Mouse (Mus musculus): ENCODE data around the gene P2ry10b. TPM values are rescaled to one million over a fixed set of nuclear protein-coding genes. Genes with fewer than 3 reads are reported as not detected.

The P2ry10b gene
- 0.56 and 0.63 TPM in 2 replicates for polyA plus RNA-seq (2015; fragmentation: Nextera tagmentation; extraction: Ambion mirVana)

DNA sequence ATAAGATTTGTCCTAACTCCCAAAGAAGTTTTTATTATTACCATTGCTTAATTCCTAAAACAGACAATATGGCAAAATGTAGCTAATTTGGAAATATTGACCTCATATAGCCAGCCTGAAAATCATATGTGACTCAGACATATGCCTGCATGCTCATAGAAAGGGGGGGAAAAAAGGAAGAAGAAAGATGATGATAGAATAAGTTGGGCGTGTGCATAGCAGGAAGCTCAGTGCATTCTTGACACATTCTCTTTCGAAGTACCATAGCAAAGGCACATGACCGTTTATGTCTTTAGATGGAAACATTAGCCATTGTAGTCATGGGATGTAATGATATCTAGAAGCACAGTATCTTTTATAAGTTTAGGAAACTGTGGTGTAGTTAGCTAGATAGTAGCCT lies at the start of gene P2ry10b:
Gene P2ry10b, plus strand, starts transcription at position 247 of the 400 bp plus-strand sequence.
- H3K4me2 ChIP-seq: no peak within 1 kb of the TSS
- H3K27ac ChIP-seq: no peak within 1 kb of the TSS
- H3K4me1 ChIP-seq: no peaks in the 10 kb centered on the region
- no peaks in the 10 kb centered on the region for H3K9me3 ChIP-seq (replicated peaks)
- H3K36me3 ChIP-seq (ENCODE audit: poor library complexity, severe bottlenecking): no peaks in the 10 kb centered on the region
- 91% methylated on average over 3 of the region's 3 CpGs for WGBS
- no peak within 1 kb of the TSS for H3K4me3 ChIP-seq
- no peak for ATAC-seq
- no peak within 1 kb of the TSS for H3K9ac ChIP-seq
- H3K27me3 ChIP-seq: no peaks in the 10 kb centered on the region

DNA sequence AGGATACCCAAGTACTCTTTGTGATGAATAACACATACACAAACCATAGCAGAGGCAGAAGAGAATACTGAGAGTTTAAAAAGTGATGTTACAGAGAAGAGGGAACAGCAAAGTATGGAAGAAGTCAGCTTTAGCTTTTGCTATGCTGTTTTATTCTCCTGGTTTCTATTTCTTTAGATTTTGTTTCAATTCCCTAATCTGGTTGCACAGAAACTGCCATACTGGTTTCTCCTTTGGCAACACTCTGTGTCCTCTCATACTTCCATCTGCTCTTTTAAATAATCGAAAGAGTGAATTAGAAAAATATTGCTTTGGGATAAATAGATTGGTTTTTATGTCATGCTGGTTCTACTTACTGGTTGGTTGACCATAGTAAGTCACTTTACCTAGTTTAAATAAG lies 32.4 kb upstream of the P2ry10b start:
- ATAC-seq: no peak
- H3K4me3 ChIP-seq: no peak overlapping the region
- H3K4me2 ChIP-seq: no peak overlapping the region
- H3K36me3 ChIP-seq (ENCODE audit: poor library complexity, severe bottlenecking): no peaks in the 10 kb centered on the region
- WGBS: 90% methylated on average over 1 of the region's 1 CpGs
- no peaks in the 10 kb centered on the region for H3K9me3 ChIP-seq (replicated peaks)
- H3K4me1 ChIP-seq: no peaks in the 10 kb centered on the region
- no peaks in the 10 kb centered on the region for H3K27me3 ChIP-seq
- H3K9ac ChIP-seq: no peak overlapping the region
- H3K27ac ChIP-seq: no peak overlapping the region

DNA sequence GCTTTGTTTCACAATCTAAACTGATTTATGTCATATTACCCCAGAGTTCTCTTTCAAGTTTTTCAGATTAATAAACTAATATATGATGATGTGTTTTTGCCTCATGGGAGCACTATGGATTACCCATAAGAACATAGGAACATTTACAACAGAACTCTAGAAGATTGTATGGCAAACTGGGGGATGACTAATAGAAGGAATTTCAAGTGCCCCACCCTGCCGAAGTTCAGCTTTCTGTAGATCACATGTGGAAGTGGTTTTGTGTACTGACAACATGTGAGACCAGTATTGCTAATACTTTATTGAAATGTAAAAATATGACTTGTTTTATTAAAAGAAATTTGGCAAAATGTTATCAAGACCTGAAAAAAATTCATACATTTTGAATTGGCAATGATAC lies 31.7 kb upstream of the P2ry10b start:
- Histone ChIP-seq H3K9me3 (replicated peaks) (no peaks in the 10 kb centered on the region), H3K4me2 (no peak overlapping the region), H3K9ac (no peak overlapping the region), H3K4me1 (no peaks in the 10 kb centered on the region), H3K4me3 (no peak overlapping the region), H3K27ac (no peak overlapping the region), H3K27me3 (no peaks in the 10 kb centered on the region), H3K36me3 (ENCODE audit: poor library complexity, severe bottlenecking) (no peaks in the 10 kb centered on the region)
- ATAC-seq: no peak
- WGBS: 95% methylated on average over 1 of the region's 1 CpGs

DNA sequence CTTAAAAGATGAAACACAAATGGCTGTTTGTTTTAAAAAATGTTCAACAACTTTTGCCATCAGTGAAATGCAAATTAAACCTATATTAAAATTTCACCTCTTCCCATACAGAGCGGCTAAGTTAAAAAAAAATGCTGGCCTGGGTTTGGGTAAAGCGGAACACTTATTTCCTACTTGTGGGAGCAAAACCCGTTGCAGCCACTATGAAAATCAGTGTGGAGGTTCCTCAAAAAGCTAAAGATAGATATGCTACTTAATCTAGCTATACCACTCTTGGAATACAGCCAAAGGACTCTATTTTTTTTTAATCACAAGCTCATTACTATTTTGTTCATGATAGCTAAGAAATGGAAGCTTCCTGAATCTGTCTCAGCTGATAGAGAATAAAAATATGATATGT lies 5.5 kb upstream of the P2ry10b start:
- no peak overlapping the region for H3K27ac ChIP-seq
- WGBS: 84% methylated on average over 3 of the region's 3 CpGs
- no peak overlapping the region for H3K4me2 ChIP-seq
- H3K4me1 ChIP-seq: no peaks in the 10 kb centered on the region
- H3K27me3 ChIP-seq: no peaks in the 10 kb centered on the region
- H3K36me3 ChIP-seq (ENCODE audit: poor library complexity, severe bottlenecking): no peaks in the 10 kb centered on the region
- no peak for ATAC-seq
- H3K9ac ChIP-seq: no peak overlapping the region
- no peaks in the 10 kb centered on the region for H3K9me3 ChIP-seq (replicated peaks)
- no peak overlapping the region for H3K4me3 ChIP-seq

DNA sequence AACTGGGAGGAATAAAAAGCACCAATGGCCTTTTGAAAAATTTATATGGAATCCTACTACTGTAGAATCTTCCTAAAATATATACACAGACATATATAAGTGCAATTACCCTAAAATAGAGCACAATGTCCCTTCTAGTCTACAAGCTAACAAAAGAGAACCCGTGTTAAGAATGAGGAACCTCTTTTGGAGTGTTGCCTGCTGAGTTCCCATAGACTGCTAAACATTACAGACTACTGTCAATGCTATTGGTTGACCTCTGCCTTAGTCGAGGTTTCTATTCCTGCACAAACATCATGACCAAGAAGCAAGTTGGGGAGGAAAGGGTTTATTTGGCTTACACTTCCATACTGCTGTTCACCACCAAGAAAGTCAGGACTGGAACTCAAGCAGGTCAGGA lies 4.8 kb upstream of the P2ry10b start:
- no peak overlapping the region for H3K27ac ChIP-seq
- H3K9me3 ChIP-seq (replicated peaks): no peaks in the 10 kb centered on the region
- H3K9ac ChIP-seq: no peak overlapping the region
- no peaks in the 10 kb centered on the region for H3K4me1 ChIP-seq
- H3K27me3 ChIP-seq: no peaks in the 10 kb centered on the region
- no peaks in the 10 kb centered on the region for H3K36me3 ChIP-seq (ENCODE audit: poor library complexity, severe bottlenecking)
- ATAC-seq: no peak
- no peak overlapping the region for H3K4me2 ChIP-seq
- H3K4me3 ChIP-seq: no peak overlapping the region
- WGBS: 69% methylated on average over 2 of the region's 2 CpGs

DNA sequence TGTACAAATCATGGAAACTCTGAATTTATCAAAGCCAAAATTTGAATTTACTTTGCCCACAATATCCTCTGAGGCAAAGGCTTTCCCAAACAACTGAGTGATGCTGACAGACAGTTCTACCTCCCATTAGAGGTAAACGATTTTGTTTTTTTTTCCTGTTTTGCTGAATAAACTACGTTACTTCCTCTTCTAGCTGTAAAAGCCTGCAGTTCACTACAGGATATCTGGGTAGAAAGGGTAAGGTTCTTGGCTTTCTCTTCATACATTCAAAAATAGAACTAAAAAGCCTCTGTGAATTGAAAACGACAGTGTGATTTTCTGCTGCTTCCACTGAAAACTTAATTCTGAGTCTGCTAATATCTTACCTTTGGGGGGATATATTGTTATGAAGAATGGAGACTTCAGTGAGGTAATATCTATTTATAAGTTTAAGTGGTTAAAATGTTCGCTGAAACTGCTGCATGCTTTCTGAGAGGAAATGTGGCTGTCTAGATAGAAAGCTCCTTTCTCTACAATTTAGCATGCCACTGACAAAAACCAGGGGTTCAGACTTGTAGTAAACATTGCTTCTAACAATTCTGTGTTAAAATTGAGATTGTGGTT lies 765 bp downstream of the P2ry10b start:
- Histone ChIP-seq H3K9me3 (replicated peaks) (no peaks in the 10 kb centered on the region), H3K27ac (no peak overlapping the region), H3K4me3 (no peak overlapping the region), H3K27me3 (no peaks in the 10 kb centered on the region), H3K36me3 (ENCODE audit: poor library complexity, severe bottlenecking) (no peaks in the 10 kb centered on the region), H3K9ac (no peak overlapping the region), H3K4me1 (no peaks in the 10 kb centered on the region), H3K4me2 (no peak overlapping the region)
- no peak for ATAC-seq
- 71% methylated on average over 4 of the region's 4 CpGs for WGBS

DNA sequence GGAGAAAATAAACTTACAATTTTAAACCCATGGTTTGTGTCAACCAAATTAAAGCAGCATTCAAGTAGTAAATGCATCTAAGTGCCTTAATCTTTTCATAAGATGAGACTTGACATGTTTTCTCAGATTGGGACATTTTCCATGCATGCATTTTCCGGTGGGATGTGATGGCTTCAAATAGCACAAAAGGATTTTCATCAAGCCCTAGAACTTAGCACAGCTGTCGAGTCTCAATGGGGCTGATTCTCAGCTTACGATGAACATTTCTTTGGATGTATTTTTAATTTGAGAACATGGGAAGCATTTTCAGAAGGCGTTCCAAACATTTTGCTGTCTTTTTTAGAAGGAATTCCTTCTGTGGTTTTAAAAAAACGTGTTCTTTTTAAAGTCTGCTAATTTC lies 1.3 kb downstream of the P2ry10b start:
- Histone ChIP-seq H3K36me3 (ENCODE audit: poor library complexity, severe bottlenecking) (no peaks in the 10 kb centered on the region), H3K4me2 (no peak overlapping the region), H3K27ac (no peak overlapping the region), H3K9ac (no peak overlapping the region), H3K4me1 (no peaks in the 10 kb centered on the region), H3K9me3 (replicated peaks) (no peaks in the 10 kb centered on the region), H3K4me3 (no peak overlapping the region), H3K27me3 (no peaks in the 10 kb centered on the region)
- WGBS: 48% methylated on average over 5 of the region's 5 CpGs
- no peak for ATAC-seq

DNA sequence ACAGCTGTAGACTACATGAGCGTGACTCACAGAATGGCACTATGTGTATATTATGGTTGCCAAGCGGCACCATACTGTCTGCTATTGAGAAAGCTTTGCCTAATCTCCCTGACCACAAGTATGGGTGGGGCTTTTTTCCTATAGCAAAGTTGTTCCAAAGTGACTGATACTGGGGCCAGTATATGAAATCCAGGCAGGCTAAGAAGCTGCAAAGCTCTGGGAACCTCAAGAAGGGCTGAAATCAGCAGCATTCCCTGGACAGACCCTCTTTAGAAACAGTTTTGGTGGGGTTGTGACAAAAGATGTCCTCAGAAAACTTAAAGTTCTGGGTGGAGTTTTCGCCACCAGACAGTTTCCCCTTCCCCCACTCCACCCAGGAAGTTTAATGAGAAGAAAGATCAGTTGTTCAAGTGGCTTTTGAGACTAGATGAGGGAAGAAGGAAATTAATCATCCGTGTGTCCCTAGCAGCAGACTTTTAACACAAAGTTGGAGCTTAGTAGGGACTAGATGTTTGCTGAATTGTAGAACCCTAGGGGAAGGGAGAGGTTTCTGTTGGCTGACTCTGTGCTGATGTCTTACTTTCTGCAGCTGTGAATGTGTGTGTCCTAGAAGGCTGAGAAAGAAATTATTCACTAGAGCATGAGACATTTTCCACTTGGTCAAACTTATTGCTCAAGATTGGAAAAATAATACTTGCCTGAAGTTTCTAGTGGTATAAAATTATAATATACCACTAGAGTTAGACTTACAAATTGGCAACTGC lies 2.2 kb downstream of the P2ry10b start:
- ATAC-seq: no peak
- Histone ChIP-seq H3K4me3 (no peak overlapping the region), H3K27ac (no peak overlapping the region), H3K9me3 (replicated peaks) (no peaks in the 10 kb centered on the region), H3K27me3 (no peaks in the 10 kb centered on the region), H3K36me3 (ENCODE audit: poor library complexity, severe bottlenecking) (no peaks in the 10 kb centered on the region), H3K9ac (no peak overlapping the region), H3K4me2 (no peak overlapping the region), H3K4me1 (no peaks in the 10 kb centered on the region)
- WGBS: 42% methylated on average over 4 of the region's 4 CpGs

DNA sequence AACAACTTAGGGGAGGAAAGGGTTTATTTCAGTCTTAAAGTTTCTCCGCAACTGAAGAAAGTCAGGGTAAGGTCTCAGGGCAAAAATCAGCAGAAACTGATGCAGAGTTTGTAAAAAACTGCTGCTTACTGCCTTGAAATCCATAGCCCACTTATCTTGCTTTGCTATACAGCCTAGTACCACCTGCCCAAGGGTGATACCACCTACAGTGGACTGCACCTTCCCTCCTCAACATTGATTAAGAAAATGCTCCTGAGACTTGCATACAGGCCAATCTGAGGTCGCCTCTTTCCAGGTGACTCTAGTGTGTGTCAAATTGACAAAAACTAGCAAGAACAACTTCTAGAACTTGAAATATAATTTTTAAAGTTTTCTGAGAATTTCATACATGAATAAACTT lies 7.3 kb downstream of the P2ry10b start:
- Histone ChIP-seq H3K4me3 (no peak overlapping the region), H3K4me2 (no peak overlapping the region), H3K27me3 (no peaks in the 10 kb centered on the region), H3K9ac (no peak overlapping the region), H3K27ac (no peak overlapping the region), H3K36me3 (ENCODE audit: poor library complexity, severe bottlenecking) (no peaks in the 10 kb centered on the region), H3K9me3 (replicated peaks) (no peaks in the 10 kb centered on the region), H3K4me1 (no peaks in the 10 kb centered on the region)
- WGBS: 78% methylated on average over 2 of the region's 2 CpGs
- no peak for ATAC-seq

DNA sequence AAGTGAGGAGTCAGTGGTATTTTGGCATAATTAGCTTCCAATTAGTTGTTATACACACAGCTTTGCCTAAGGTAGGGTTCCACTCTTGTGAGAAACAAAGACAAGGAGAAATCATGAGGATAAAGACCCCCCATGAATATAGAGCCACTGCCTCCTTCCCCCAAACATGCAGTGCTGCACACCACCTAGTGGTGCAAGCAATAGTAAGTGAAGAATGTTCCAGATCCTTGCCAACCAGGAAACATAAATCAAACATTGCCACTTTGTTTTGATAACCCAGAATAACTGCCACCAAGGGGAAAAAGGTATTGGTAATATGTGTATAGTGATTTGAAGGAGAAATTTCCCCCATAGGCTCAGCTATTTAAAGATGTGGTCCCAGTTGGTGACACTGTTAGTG lies 11.8 kb downstream of the P2ry10b start:
- Histone ChIP-seq H3K27ac (no peak overlapping the region), H3K36me3 (ENCODE audit: poor library complexity, severe bottlenecking) (no peaks in the 10 kb centered on the region), H3K27me3 (no peaks in the 10 kb centered on the region), H3K9me3 (replicated peaks) (no peaks in the 10 kb centered on the region), H3K4me3 (no peak overlapping the region), H3K4me1 (no peaks in the 10 kb centered on the region), H3K4me2 (no peak overlapping the region), H3K9ac (no peak overlapping the region)
- no peak for ATAC-seq

DNA sequence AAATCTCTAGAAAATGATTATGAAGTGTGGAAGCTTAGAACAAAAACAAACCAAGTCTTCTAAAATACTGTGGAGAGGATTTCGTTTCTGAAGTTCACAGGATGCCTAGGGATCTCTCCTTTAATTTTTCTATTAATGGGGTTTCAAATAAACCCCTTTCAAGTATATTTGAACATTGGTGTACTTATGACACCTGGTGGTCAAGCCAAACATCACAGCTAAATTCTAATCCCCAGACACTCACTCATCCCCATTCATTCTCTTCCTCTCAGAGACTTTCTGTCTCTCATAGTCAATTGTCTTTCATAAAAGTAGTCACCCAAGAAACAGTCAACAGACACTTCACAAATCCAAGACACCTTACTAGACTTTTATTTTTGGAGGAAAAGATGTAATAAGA lies 19.6 kb downstream of the P2ry10b start:
- ATAC-seq: no peak
- Histone ChIP-seq H3K9me3 (replicated peaks) (no peaks in the 10 kb centered on the region), H3K4me1 (no peaks in the 10 kb centered on the region), H3K4me2 (no peak overlapping the region), H3K36me3 (ENCODE audit: poor library complexity, severe bottlenecking) (no peaks in the 10 kb centered on the region), H3K9ac (no peak overlapping the region), H3K27ac (no peak overlapping the region), H3K27me3 (no peaks in the 10 kb centered on the region), H3K4me3 (no peak overlapping the region)
- WGBS: 8% methylated on average over 1 of the region's 1 CpGs

DNA sequence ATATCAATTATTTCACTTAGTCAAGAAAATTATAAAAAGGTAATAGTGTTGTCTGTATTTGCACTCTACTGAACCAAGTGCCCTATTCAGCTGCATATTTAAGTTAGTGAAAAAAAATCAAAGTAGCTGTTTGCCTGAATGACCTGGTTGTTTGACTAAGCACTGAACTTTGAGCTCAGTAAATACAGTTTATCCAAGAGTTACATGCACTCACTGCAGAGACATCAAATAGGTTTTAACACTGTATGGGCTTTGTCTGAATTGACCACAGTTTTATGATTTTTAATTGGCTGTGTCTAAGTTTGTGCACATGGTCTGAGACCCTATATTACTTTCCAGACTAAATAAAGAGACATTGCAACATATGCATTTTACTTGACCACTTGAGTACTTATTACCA lies 20.4 kb downstream of the P2ry10b start:
- Histone ChIP-seq H3K4me3 (no peak overlapping the region), H3K9ac (no peak overlapping the region), H3K27me3 (no peaks in the 10 kb centered on the region), H3K9me3 (replicated peaks) (no peaks in the 10 kb centered on the region), H3K4me2 (no peak overlapping the region), H3K36me3 (ENCODE audit: poor library complexity, severe bottlenecking) (no peaks in the 10 kb centered on the region), H3K27ac (no peak overlapping the region), H3K4me1 (no peaks in the 10 kb centered on the region)
- ATAC-seq: no peak

DNA sequence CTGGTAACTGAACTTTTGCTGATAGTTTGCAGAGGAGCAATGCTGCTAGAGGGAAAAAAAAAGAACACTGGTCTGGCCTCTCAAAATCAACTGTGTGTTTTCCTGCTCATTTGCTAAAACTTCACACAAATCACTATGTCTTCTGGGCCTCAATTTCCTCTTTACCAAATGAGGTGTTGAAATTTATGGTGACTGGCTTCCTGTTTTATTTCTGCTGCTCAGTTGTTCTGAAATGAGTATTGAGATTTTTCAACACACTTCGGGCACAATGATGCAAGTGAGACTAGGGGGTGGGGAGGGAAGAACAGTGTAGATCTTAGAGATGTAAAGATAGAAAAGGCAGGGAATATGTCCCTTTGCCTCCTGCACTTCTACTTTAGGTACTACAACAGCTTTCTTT lies 30.0 kb downstream of the P2ry10b start:
- Histone ChIP-seq H3K4me2 (no peak overlapping the region), H3K27me3 (no peaks in the 10 kb centered on the region), H3K9ac (no peak overlapping the region), H3K9me3 (replicated peaks) (no peaks in the 10 kb centered on the region), H3K27ac (no peak overlapping the region), H3K4me1 (no peaks in the 10 kb centered on the region), H3K36me3 (ENCODE audit: poor library complexity, severe bottlenecking) (no peaks in the 10 kb centered on the region), H3K4me3 (no peak overlapping the region)
- 77% methylated on average over 1 of the region's 1 CpGs for WGBS
- no peak for ATAC-seq

Measured in forebrain, embryonic 13.5 days (tissue).